Mouse (Mus musculus) midbrain, postnatal 0 days (tissue): ENCODE results near the gene Smyd5. TPM values are rescaled to one million over a fixed set of nuclear protein-coding genes. Genes with fewer than 3 reads are reported as not detected.

Experiments
- ATAC-seq: fragments of 200-750 bp; cut with Nextera tagmentation; 2 replicates; pipeline ENCODE4 v1.8.0; 2017; ENCODE audit warnings: moderate number of reproducible peaks, mild to moderate bottlenecking, moderate TSS enrichment, moderate library complexity; ENCODE audit not compliant: low FRiP score
- DNase-seq: peaks from one replicate; pipeline ENCODE4 v3.0.0-alpha.2; 2015; ENCODE audit warnings: low spot score
- H3K27ac ChIP-seq: fragments of 300-500 bp; sonication (generic); 2 replicates; pipeline ENCODE4 v1.5.1; 2014; ENCODE audit warnings: low read depth, mild to moderate bottlenecking, low read length, mixed read lengths
- H3K27me3 ChIP-seq: fragments of 300-500 bp; sonication (generic); 2 replicates; pipeline ENCODE4 v1.6.1; 2014; ENCODE audit warnings: low read length, control low read depth, mixed read lengths; ENCODE audit not compliant: insufficient read depth
- H3K36me3 ChIP-seq: fragments of 300-500 bp; sonication (generic); 2 replicates; pipeline ENCODE4 v1.6.1; 2014; ENCODE audit warnings: low read length, control low read depth, mixed read lengths; ENCODE audit not compliant: insufficient read depth
- H3K4me1 ChIP-seq: fragments of 300-500 bp; sonication (generic); 2 replicates; pipeline ENCODE4 v1.6.1; 2014; ENCODE audit warnings: mild to moderate bottlenecking, control low read depth, antibody characterized with exemption, low read length, mixed read lengths; ENCODE audit not compliant: insufficient read depth
- H3K4me2 ChIP-seq: fragments of 300-500 bp; sonication (generic); 2 replicates; pipeline ENCODE4 v1.6.1; 2014; ENCODE audit warnings: low read depth, mild to moderate bottlenecking, low read length, mixed read lengths; ENCODE audit not compliant: poor library complexity, severe bottlenecking
- H3K4me3 ChIP-seq: fragments of 300-500 bp; sonication (generic); 2 replicates; pipeline ENCODE4 v1.5.1; 2014; ENCODE audit warnings: low read depth, mild to moderate bottlenecking, low read length, moderate library complexity
- H3K9ac ChIP-seq: fragments of 300-500 bp; sonication (generic); replicated peaks from 2 replicates; pipeline ENCODE4 v1.6.1; 2014; ENCODE audit warnings: mild to moderate bottlenecking, low read length, moderate library complexity, mixed read lengths; ENCODE audit not compliant: poor library complexity, severe bottlenecking
- H3K9me3 ChIP-seq: fragments of 300-500 bp; sonication (generic); 2 replicates; pipeline ENCODE4 v1.6.1; 2016; ENCODE audit warnings: low read length, control low read depth
- CTCF ChIP-seq: IDR thresholded peaks from 2 replicates; pipeline ENCODE4 v1.5.1; 2016; ENCODE audit warnings: antibody characterized with exemption, mild to moderate bottlenecking
- WGBS: fragments of 180-500 bp; shearing (Covaris S2); extraction: QIAGEN DNeasy Blood & Tissue Kit; methylation state at CpG from one replicate; pipeline ENCODE4 v1.1.7; 2014; 5-methylcytosine and 5-hydroxymethylcytosine counted together
- polyA plus RNA-seq: library from polyadenylated mRNA; unstranded; fragments of >200 nt; fragmentation: Nextera tagmentation; extraction: Ambion mirVana; gene quantifications from 2 replicates; pipeline ENCODE4 v1.2.1, GENCODE M21; 2015
- total RNA-seq: library from RNA; depleted of rRNA; stranded (reverse); fragments of >200 nt; gene quantifications from 2 replicates; pipeline ENCODE4 v1.2.3, GENCODE M21; 2014

The Smyd5 gene
- total and polyA plus RNA-seq, 2 experiments from 2014 or later = 65.6 to 71.4 TPM

DNA sequence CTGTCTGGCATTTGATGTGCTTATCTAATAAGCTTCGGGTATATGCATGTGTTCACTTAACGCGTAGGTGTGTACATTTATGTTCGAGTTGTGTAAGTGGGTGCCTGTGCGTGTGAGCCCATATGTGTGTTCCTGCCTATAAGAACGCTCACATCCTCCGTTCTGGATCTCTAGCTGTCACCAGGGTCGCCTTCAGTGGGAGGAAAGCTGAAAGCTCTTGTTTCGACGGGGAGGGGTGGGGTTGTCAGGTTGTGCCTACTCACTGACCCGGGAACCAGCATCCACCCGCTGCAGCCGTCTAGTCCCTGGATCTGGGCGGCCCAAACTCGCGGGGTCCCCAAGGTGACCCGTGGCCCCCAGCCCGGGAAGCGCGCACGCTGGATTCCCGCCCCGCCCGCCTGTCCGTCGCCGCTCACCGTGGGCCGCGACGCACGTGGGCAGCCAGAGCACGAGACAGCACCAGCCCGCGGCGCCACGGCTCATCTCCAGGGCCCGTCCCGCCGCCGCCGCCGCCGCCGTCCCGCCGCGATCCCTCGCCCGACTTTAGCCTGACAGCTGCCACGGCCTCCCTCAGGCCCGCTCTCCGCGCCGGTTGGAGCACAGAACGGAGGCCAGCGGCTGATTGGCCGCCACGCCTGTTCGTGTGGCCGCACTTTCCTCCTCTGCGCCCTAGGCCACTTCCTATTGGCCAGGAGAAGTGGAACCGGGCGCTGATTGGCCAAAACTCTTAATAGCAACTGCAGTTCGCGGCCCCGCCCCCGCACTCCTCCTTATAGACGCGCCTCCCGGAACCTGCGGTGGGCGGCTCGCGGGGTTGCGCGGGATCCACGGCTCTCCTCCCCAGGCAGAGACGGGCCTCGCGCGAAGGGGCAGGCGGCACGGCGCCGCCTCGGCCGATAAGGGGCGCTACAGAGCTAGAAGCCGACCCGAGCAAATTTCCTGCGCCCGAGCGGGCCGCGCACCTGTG lies 19.2 kb downstream of the Smyd5 start, which contains the start of gene Cct7:
TSS of gene Cct7 (plus strand) at position 818 of the 967 bp plus-strand sequence.
- peak; percentile 93 for ATAC-seq
- no peaks in the 10 kb centered on the region for H3K27me3 ChIP-seq
- H3K4me2 ChIP-seq = peak within 1 kb of the TSS; percentile 85
- peak; percentile 73 for TF ChIP-seq CTCF
- peaks cover 9% of the 10 kb centered on the region for H3K4me1 ChIP-seq
- H3K4me3 ChIP-seq = peak within 1 kb of the TSS; percentile 85
- peaks cover 7% of the 10 kb centered on the region for H3K36me3 ChIP-seq
- peak within 1 kb of the TSS; percentile 91 for H3K9ac ChIP-seq
- no peaks in the 10 kb centered on the region for H3K9me3 ChIP-seq
- 3% methylated on average over 88 of the region's 96 CpGs for WGBS
- H3K27ac ChIP-seq = peak within 1 kb of the TSS; percentile 95
- peak; percentile 100 for DNase-seq

- Histone ChIP-seq H3K9me3 (no peaks in the 10 kb centered on the region), H3K4me2 (peak within 1 kb of the TSS; percentile 85), H3K36me3 (no peaks in the 10 kb centered on the region), H3K4me1 (peaks cover 9% of the 10 kb centered on the region), H3K9ac (peak within 1 kb of the TSS; percentile 91), H3K27me3 (no peaks in the 10 kb centered on the region), H3K4me3 (peak within 1 kb of the TSS; percentile 85), H3K27ac (peak within 1 kb of the TSS; percentile 95)
- WGBS = under 1% methylated on average over 54 of the region's 54 CpGs
- no peak for TF ChIP-seq CTCF
- DNase-seq (peak; percentile 100), ATAC-seq (peak; percentile 93)
These were observed 20.0 kb downstream of the Smyd5 start, which contains the start of gene Pradc1 for GRCm38 (mm10) chr6:85451664-85452410. TSS of gene Pradc1 (minus strand) at chr6:85451970.

DNA sequence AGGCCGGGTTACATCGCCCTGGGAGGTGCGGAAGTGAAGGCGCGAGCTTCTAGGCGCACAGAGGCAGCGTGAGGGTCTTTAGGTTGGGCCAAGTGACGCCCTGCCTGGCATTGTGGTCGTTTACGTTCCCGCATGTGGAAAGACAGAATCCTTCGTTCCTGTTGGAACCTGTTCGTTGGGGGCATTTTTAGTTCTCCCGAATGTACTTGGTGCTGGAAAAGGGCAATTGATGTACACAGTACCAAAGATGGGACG lies 20.5 kb downstream of the Smyd5 start:
- H3K36me3 ChIP-seq = no peaks in the 10 kb centered on the region
- TF ChIP-seq CTCF = no peak
- H3K9me3 ChIP-seq = no peaks in the 10 kb centered on the region
- H3K4me1 ChIP-seq = peaks cover 9% of the 10 kb centered on the region
- no peaks in the 10 kb centered on the region for H3K27me3 ChIP-seq
- H3K4me2 ChIP-seq = peak overlapping the region; percentile 85
- H3K9ac ChIP-seq = peak overlapping the region; percentile 91
- H3K27ac ChIP-seq = peak overlapping the region; percentile 95
- H3K4me3 ChIP-seq = peak overlapping the region; percentile 85
- WGBS = under 1% methylated on average over 15 of the region's 15 CpGs
- peak; percentile 14; the same call in 1 of the 2 replicates for ATAC-seq
- DNase-seq = peak; percentile 44

GRCm38 (mm10) chr6:85452816-85453215 lies 21.0 kb downstream of the Smyd5 start:
- Histone ChIP-seq H3K4me1 (peaks cover 9% of the 10 kb centered on the region), H3K4me2 (peak overlapping the region; percentile 85), H3K9me3 (no peaks in the 10 kb centered on the region), H3K27ac (peak overlapping the region; percentile 95), H3K36me3 (no peaks in the 10 kb centered on the region), H3K4me3 (peak overlapping the region; percentile 85), H3K9ac (peak overlapping the region; percentile 91), H3K27me3 (no peaks in the 10 kb centered on the region)
- DNase-seq (no peak), ATAC-seq (no peak)
- 8% methylated on average over 7 of the region's 7 CpGs for WGBS
- TF ChIP-seq CTCF = no peak; the same call in 1 of the 2 replicates

DNA sequence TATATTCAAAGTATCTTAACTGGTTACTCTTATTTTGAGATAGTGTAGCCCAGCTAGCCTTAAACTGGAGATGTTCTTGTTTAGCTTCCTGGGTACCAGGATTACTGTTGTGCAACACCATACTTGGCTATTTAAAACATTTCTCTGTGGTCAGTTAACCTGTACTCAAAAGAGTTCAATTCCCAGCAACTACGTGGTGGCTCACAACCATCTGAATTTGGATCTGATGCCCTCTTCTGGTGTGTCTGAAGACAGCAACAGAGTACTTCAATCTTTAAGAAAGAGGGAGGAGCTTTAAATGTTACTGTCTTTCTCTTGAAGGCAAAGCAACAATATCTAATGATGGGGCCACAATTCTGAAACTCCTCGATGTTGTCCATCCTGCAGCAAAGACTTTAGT lies 27.8 kb downstream of the Smyd5 start:
- WGBS = 92% methylated on average over 2 of the region's 2 CpGs
- no peak overlapping the region for H3K27ac ChIP-seq
- no peak overlapping the region for H3K4me2 ChIP-seq
- DNase-seq (no peak), ATAC-seq (no peak)
- TF ChIP-seq CTCF = 0 out of 2 replicates have a peak, but pooled peaks have one; percentile 13
- no peaks in the 10 kb centered on the region for H3K9me3 ChIP-seq
- H3K4me1 ChIP-seq = no peaks in the 10 kb centered on the region; the same call in 1 of the 2 replicates
- peaks cover 42% of the 10 kb centered on the region for H3K36me3 ChIP-seq
- no peaks in the 10 kb centered on the region for H3K27me3 ChIP-seq
- H3K9ac ChIP-seq = no peak overlapping the region
- no peak overlapping the region for H3K4me3 ChIP-seq
